Mouse (Mus musculus): ENCODE measurements around the gene Cela2a. TPM values are rescaled to one million over a fixed set of nuclear protein-coding genes. Genes with fewer than 3 reads are reported as not detected.

Gene Cela2a
- polyA plus RNA-seq, 1 experiment from 2014 or later, result 0.18 TPM

- H3K27me3 ChIP-seq (ENCODE audit: insufficient read depth, low read length), result no peaks in the 10 kb centered on the region
- 0 out of 2 replicates have a peak, but pooled peaks cover 6% of the 10 kb centered on the region for H3K36me3 ChIP-seq (ENCODE audit: insufficient read depth, low read length)
- no peak overlapping the region for H3K4me2 ChIP-seq (ENCODE audit: low read length)
- H3K27ac ChIP-seq, result no peak overlapping the region
- WGBS, result 67% methylated on average over 4 of the region's 4 CpGs
- TF ChIP-seq CTCF (IDR thresholded peaks at IDR 0.05; ENCODE audit: low read depth), result no peak
- H3K4me3 ChIP-seq (replicated peaks; ENCODE audit: low read depth, low read length), result no peak overlapping the region
- DNase-seq (ENCODE audit: low spot score) (no peak), ATAC-seq (replicated peaks; ENCODE audit: low FRiP score, low read depth) (no peak)
- H3K4me1 ChIP-seq (replicated peaks; ENCODE audit: insufficient read depth, low read length), result peaks cover 9% of the 10 kb centered on the region; the same call in 1 of the 2 replicates
- H3K9me3 ChIP-seq (replicated peaks; ENCODE audit: low read length), result no peaks in the 10 kb centered on the region
- H3K9ac ChIP-seq (ENCODE audit: low read depth, low read length), result no peak overlapping the region
Observed at GRCm38 (mm10) chr4:141796954-141797353, 29.0 kb downstream of the Cela2a start.

GRCm38 (mm10) chr4:141796356-141796755 is 29.6 kb downstream of the Cela2a start:
- TF ChIP-seq CTCF (IDR thresholded peaks at IDR 0.05; ENCODE audit: low read depth), result no peak
- Histone ChIP-seq H3K4me1 (replicated peaks; ENCODE audit: insufficient read depth, low read length) (peaks cover 9% of the 10 kb centered on the region; the same call in 1 of the 2 replicates), H3K36me3 (ENCODE audit: insufficient read depth, low read length) (0 out of 2 replicates have a peak, but pooled peaks cover 6% of the 10 kb centered on the region), H3K9ac (ENCODE audit: low read depth, low read length) (no peak overlapping the region), H3K27ac (no peak overlapping the region), H3K4me2 (ENCODE audit: low read length) (no peak overlapping the region), H3K27me3 (ENCODE audit: insufficient read depth, low read length) (no peaks in the 10 kb centered on the region), H3K4me3 (replicated peaks; ENCODE audit: low read depth, low read length) (no peak overlapping the region), H3K9me3 (replicated peaks; ENCODE audit: low read length) (no peaks in the 10 kb centered on the region)
- DNase-seq (ENCODE audit: low spot score) (no peak), ATAC-seq (replicated peaks; ENCODE audit: low FRiP score, low read depth) (no peak)
- WGBS, result 70% methylated on average over 7 of the region's 7 CpGs

- Histone ChIP-seq H3K9me3 (replicated peaks; ENCODE audit: low read length) (no peaks in the 10 kb centered on the region), H3K9ac (ENCODE audit: low read depth, low read length) (peak overlapping the region; percentile 64), H3K4me2 (ENCODE audit: low read length) (peak overlapping the region; percentile 61), H3K27me3 (ENCODE audit: insufficient read depth, low read length) (no peaks in the 10 kb centered on the region), H3K4me3 (replicated peaks; ENCODE audit: low read depth, low read length) (peak overlapping the region; percentile 58), H3K27ac (peak overlapping the region; percentile 98), H3K36me3 (ENCODE audit: insufficient read depth, low read length) (0 out of 2 replicates have a peak, but pooled peaks cover 6% of the 10 kb centered on the region), H3K4me1 (replicated peaks; ENCODE audit: insufficient read depth, low read length) (peaks cover 9% of the 10 kb centered on the region; the same call in 1 of the 2 replicates)
- no peak for DNase-seq (ENCODE audit: low spot score)
- 4% methylated on average over 5 of the region's 5 CpGs for WGBS
- no peak for ATAC-seq (replicated peaks; ENCODE audit: low FRiP score, low read depth)
- TF ChIP-seq CTCF (IDR thresholded peaks at IDR 0.05; ENCODE audit: low read depth), result no peak
Observed at GRCm38 (mm10) chr4:141794152-141794535, 31.8 kb downstream of the Cela2a start.

- DNase-seq (ENCODE audit: low spot score), result peak; percentile 99
- under 1% methylated on average over 59 of the region's 80 CpGs for WGBS
- ATAC-seq (replicated peaks; ENCODE audit: low FRiP score, low read depth), result peak; percentile 82
- H3K4me2 ChIP-seq (ENCODE audit: low read length), result peak within 1 kb of the TSS; percentile 61
- H3K27me3 ChIP-seq (ENCODE audit: insufficient read depth, low read length), result no peaks in the 10 kb centered on the region
- peak within 1 kb of the TSS; percentile 98 for H3K27ac ChIP-seq
- peak within 1 kb of the TSS; percentile 58 for H3K4me3 ChIP-seq (replicated peaks; ENCODE audit: low read depth, low read length)
- TF ChIP-seq CTCF (IDR thresholded peaks at IDR 0.05; ENCODE audit: low read depth), result 0 out of 2 replicates have a peak, but pooled peaks have one; percentile 12
- 0 out of 2 replicates have a peak, but pooled peaks cover 6% of the 10 kb centered on the region for H3K36me3 ChIP-seq (ENCODE audit: insufficient read depth, low read length)
- peaks cover 9% of the 10 kb centered on the region; the same call in 1 of the 2 replicates for H3K4me1 ChIP-seq (replicated peaks; ENCODE audit: insufficient read depth, low read length)
- H3K9me3 ChIP-seq (replicated peaks; ENCODE audit: low read length), result no peaks in the 10 kb centered on the region
- H3K9ac ChIP-seq (ENCODE audit: low read depth, low read length), result peak within 1 kb of the TSS; percentile 64
Observed at GRCm38 (mm10) chr4:141793282-141794151, 32.4 kb downstream of the Cela2a start, which contains the start of gene Casp9. Gene Casp9, plus strand, starts transcription at chr4:141793612.

- Histone ChIP-seq H3K4me2 (ENCODE audit: low read length) (peak overlapping the region; percentile 61), H3K9me3 (replicated peaks; ENCODE audit: low read length) (no peaks in the 10 kb centered on the region), H3K27me3 (ENCODE audit: insufficient read depth, low read length) (no peaks in the 10 kb centered on the region), H3K4me1 (replicated peaks; ENCODE audit: insufficient read depth, low read length) (peaks cover 9% of the 10 kb centered on the region; the same call in 1 of the 2 replicates), H3K36me3 (ENCODE audit: insufficient read depth, low read length) (0 out of 2 replicates have a peak, but pooled peaks cover 5% of the 10 kb centered on the region), H3K4me3 (replicated peaks; ENCODE audit: low read depth, low read length) (peak overlapping the region; percentile 58), H3K9ac (ENCODE audit: low read depth, low read length) (no peak overlapping the region; the same call in 1 of the 2 replicates), H3K27ac (peak overlapping the region; percentile 98)
- 8% methylated on average over 10 of the region's 10 CpGs for WGBS
- DNase-seq (ENCODE audit: low spot score) (no peak), ATAC-seq (replicated peaks; ENCODE audit: low FRiP score, low read depth) (no peak)
- TF ChIP-seq CTCF (IDR thresholded peaks at IDR 0.05; ENCODE audit: low read depth), result no peak
Observed at GRCm38 (mm10) chr4:141792554-141793281, 33.2 kb downstream of the Cela2a start.

- no peak overlapping the region for H3K4me3 ChIP-seq (replicated peaks; ENCODE audit: low read depth, low read length)
- TF ChIP-seq CTCF (IDR thresholded peaks at IDR 0.05; ENCODE audit: low read depth), result no peak
- H3K4me1 ChIP-seq (replicated peaks; ENCODE audit: insufficient read depth, low read length), result peaks cover 9% of the 10 kb centered on the region; the same call in 1 of the 2 replicates
- no peak overlapping the region for H3K9ac ChIP-seq (ENCODE audit: low read depth, low read length)
- no peaks in the 10 kb centered on the region for H3K36me3 ChIP-seq (ENCODE audit: insufficient read depth, low read length)
- no peaks in the 10 kb centered on the region for H3K27me3 ChIP-seq (ENCODE audit: insufficient read depth, low read length)
- no peak overlapping the region for H3K27ac ChIP-seq
- DNase-seq (ENCODE audit: low spot score) (no peak), ATAC-seq (replicated peaks; ENCODE audit: low FRiP score, low read depth) (no peak)
- no peaks in the 10 kb centered on the region for H3K9me3 ChIP-seq (replicated peaks; ENCODE audit: low read length)
- H3K4me2 ChIP-seq (ENCODE audit: low read length), result no peak overlapping the region
- 88% methylated on average over 8 of the region's 8 CpGs for WGBS
Observed at GRCm38 (mm10) chr4:141791951-141792350, 34.0 kb downstream of the Cela2a start.

Data from kidney, postnatal 0 days (tissue).